Mouse (Mus musculus) lung, postnatal 0 days (tissue): ENCODE data around the gene Ahnak. TPM values are rescaled to one million over a fixed set of nuclear protein-coding genes. Genes with fewer than 3 reads are reported as not detected.
"Not testable (repeated sequence)": the region's sequence is repeated elsewhere in the genome, so short reads cannot be mapped to it uniquely, and the experiment has no call there.

Experiments used
- ATAC-seq: fragments of 200-750 bp; cut with Nextera tagmentation; 2 replicates; pipeline ENCODE4 v1.8.0; 2017; ENCODE audit warnings: moderate library complexity
- DNase-seq: peaks from one replicate; pipeline ENCODE4 v3.0.0-alpha.2; 2016; ENCODE audit warnings: low spot score
- H3K27ac ChIP-seq: fragments of 300-500 bp; sonication (generic); 2 replicates; pipeline ENCODE4 v1.5.1; 2014; ENCODE audit warnings: antibody characterized with exemption, mild to moderate bottlenecking, low read length, mixed read lengths
- H3K27me3 ChIP-seq: fragments of 300-500 bp; sonication (generic); replicated peaks from 2 replicates; pipeline ENCODE4 v1.6.1; 2014; ENCODE audit warnings: low read length, mixed read lengths; ENCODE audit not compliant: insufficient read depth
- H3K36me3 ChIP-seq: fragments of 300-500 bp; sonication (generic); 2 replicates; pipeline ENCODE4 v1.6.1; 2014; ENCODE audit warnings: low read length, mixed read lengths; ENCODE audit not compliant: insufficient read depth
- H3K4me1 ChIP-seq: fragments of 300-500 bp; sonication (generic); 2 replicates; pipeline ENCODE4 v1.6.1; 2014; ENCODE audit warnings: antibody characterized with exemption, low read depth, low read length, mixed read lengths; ENCODE audit not compliant: insufficient read depth
- H3K4me2 ChIP-seq: fragments of 300-500 bp; sonication (generic); replicated peaks from 2 replicates; pipeline ENCODE4 v1.6.1; 2014; ENCODE audit warnings: low read depth, mild to moderate bottlenecking, low read length, moderate library complexity, mixed read lengths
- H3K4me3 ChIP-seq: fragments of 300-500 bp; sonication (generic); 2 replicates; pipeline ENCODE4 v1.5.1; 2014; ENCODE audit warnings: low read depth, low read length
- H3K9ac ChIP-seq: fragments of 300-500 bp; sonication (generic); replicated peaks from 2 replicates; pipeline ENCODE4 v1.6.1; 2014; ENCODE audit warnings: low read depth, mild to moderate bottlenecking
- H3K9me3 ChIP-seq: fragments of 300-500 bp; sonication (generic); 2 replicates; pipeline ENCODE4 v1.6.1; 2016; ENCODE audit warnings: low read length, mixed read lengths
- CTCF ChIP-seq: IDR thresholded peaks from 2 replicates; pipeline ENCODE4 v1.5.1; 2016; ENCODE audit warnings: antibody characterized with exemption, mild to moderate bottlenecking
- EP300 ChIP-seq: IDR thresholded peaks from 2 replicates; pipeline ENCODE4 v1.6.1; 2016; ENCODE audit warnings: antibody characterized with exemption, mild to moderate bottlenecking, control low read depth
- WGBS: fragments of 180-500 bp; shearing (Covaris S2); extraction: QIAGEN DNeasy Blood & Tissue Kit; methylation state at CpG from one replicate; pipeline ENCODE4 v1.1.7; 2014; 5-methylcytosine and 5-hydroxymethylcytosine counted together
- polyA plus RNA-seq: library from polyadenylated mRNA; unstranded; fragments of >200 nt; fragmentation: Nextera tagmentation; extraction: Ambion mirVana; gene quantifications from 2 replicates; pipeline ENCODE4 v1.2.1, GENCODE M21; 2015

The Ahnak gene
- polyA plus RNA-seq, 1 experiment from 2014 or later = 151 TPM

GRCm38 (mm10) chr19:9112043-9112442 is 123.0 kb downstream of the Ahnak start:
- TF ChIP-seq CTCF (no peak), EP300 (no peak)
- H3K27me3 ChIP-seq = no peaks in the 10 kb centered on the region
- no peak overlapping the region for H3K27ac ChIP-seq
- no peak overlapping the region for H3K9ac ChIP-seq
- 68% methylated on average over 8 of the region's 8 CpGs for WGBS
- H3K4me1 ChIP-seq = peaks cover 6% of the 10 kb centered on the region; the same call in 1 of the 2 replicates
- no peak overlapping the region for H3K4me2 ChIP-seq
- H3K9me3 ChIP-seq = no peaks in the 10 kb centered on the region
- 0 out of 2 replicates have a peak, but pooled peaks cover 7% of the 10 kb centered on the region for H3K36me3 ChIP-seq
- no peak for ATAC-seq
- no peak for DNase-seq
- no peak overlapping the region for H3K4me3 ChIP-seq

GRCm38 (mm10) chr19:9116268-9116667 is 127.2 kb downstream of the Ahnak start:
- Histone ChIP-seq H3K4me3 (no peak overlapping the region), H3K9ac (no peak overlapping the region), H3K27me3 (no peaks in the 10 kb centered on the region), H3K9me3 (no peaks in the 10 kb centered on the region), H3K27ac (no peak overlapping the region), H3K36me3 (0 out of 2 replicates have a peak, but pooled peaks cover 7% of the 10 kb centered on the region), H3K4me1 (no peaks in the 10 kb centered on the region), H3K4me2 (no peak overlapping the region)
- DNase-seq = no peak
- WGBS = 71% methylated on average over 4 of the region's 4 CpGs
- no peak for TF ChIP-seq EP300
- no peak for TF ChIP-seq CTCF
- ATAC-seq = no peak

- peak; percentile 18 for DNase-seq
- Histone ChIP-seq H3K36me3 (0 out of 2 replicates have a peak, but pooled peaks cover 4% of the 10 kb centered on the region), H3K9me3 (no peaks in the 10 kb centered on the region), H3K4me1 (no peaks in the 10 kb centered on the region), H3K9ac (no peak overlapping the region), H3K4me2 (no peak overlapping the region), H3K4me3 (no peak overlapping the region), H3K27ac (no peak overlapping the region), H3K27me3 (no peaks in the 10 kb centered on the region)
- 69% methylated on average over 5 of the region's 5 CpGs for WGBS
- TF ChIP-seq EP300 (no peak), CTCF (no peak)
- ATAC-seq = peak; percentile 38
Observed at GRCm38 (mm10) chr19:9117275-9117674, 128.2 kb downstream of the Ahnak start.

- no peaks in the 10 kb centered on the region for H3K36me3 ChIP-seq
- ATAC-seq (no peak), DNase-seq (no peak)
- no peak overlapping the region for H3K4me2 ChIP-seq
- no peak overlapping the region for H3K27ac ChIP-seq
- H3K4me3 ChIP-seq = no peak overlapping the region
- no peaks in the 10 kb centered on the region for H3K27me3 ChIP-seq
- H3K9me3 ChIP-seq = no peaks in the 10 kb centered on the region
- no peak for TF ChIP-seq EP300
- no peak for TF ChIP-seq CTCF
- H3K9ac ChIP-seq = no peak overlapping the region
- no peaks in the 10 kb centered on the region for H3K4me1 ChIP-seq
- 86% methylated on average over 3 of the region's 3 CpGs for WGBS
Observed at GRCm38 (mm10) chr19:9119655-9120425, 130.8 kb downstream of the Ahnak start.

DNA sequence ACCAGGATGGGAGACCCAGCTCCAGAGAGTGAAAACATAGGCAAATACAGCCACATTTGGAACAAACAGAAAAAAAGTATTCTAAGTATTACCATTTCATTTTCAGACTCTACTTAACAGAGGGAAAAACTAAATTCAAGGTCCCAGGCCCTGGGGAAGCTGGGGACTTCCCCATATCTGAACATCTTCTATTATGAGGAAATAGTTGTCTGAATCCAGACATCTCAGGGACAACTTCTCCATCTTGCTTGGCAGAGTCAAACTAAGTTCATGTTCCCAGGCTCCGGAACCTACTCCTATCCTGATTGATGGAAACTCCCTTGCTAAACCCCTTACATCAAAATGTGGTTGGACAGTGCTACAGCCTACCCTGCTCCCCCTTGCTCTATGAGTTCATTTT is 133.3 kb downstream of the Ahnak start:
- Histone ChIP-seq H3K27me3 (no peaks in the 10 kb centered on the region), H3K9me3 (no peaks in the 10 kb centered on the region), H3K36me3 (no peaks in the 10 kb centered on the region), H3K27ac (no peak overlapping the region), H3K4me1 (no peaks in the 10 kb centered on the region), H3K4me2 (no peak overlapping the region), H3K9ac (no peak overlapping the region), H3K4me3 (no peak overlapping the region)
- no peak for ATAC-seq
- TF ChIP-seq CTCF (no peak), EP300 (no peak)
- DNase-seq = no peak
- WGBS = 83% methylated on average over 1 of the region's 1 CpGs

DNA sequence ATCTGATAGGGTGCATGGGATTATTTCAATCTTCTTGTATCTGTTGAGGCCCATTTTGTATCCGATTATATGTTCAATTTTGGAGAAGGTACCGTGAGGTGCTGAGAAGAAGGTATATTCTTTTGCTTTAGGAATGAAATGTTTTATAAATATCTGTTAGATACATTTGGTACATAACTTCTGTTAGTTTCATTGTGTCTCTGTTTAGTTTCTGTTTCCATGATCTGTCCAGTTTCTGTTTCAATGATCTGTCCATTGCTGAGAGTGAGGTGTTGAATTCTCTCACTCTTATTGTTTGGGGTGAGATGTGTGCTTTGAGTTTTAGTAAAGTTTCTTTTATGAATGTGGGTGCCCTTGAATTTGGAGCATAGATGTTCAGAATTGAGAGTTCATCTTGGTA is 134.9 kb downstream of the Ahnak start:
- not testable (repeated sequence) for H3K36me3 ChIP-seq, DNase-seq, H3K4me3 ChIP-seq, H3K4me1 ChIP-seq, ATAC-seq, H3K27me3 ChIP-seq, H3K27ac ChIP-seq, H3K9me3 ChIP-seq, H3K9ac ChIP-seq, H3K4me2 ChIP-seq
- 95% methylated on average over 2 of the region's 2 CpGs for WGBS

Other genes starting within 250 kb of the Ahnak start
- 0.75 and 0.82 TPM in 2 replicates for gene 1700092M07Rik, start 248.6 kb upstream of the Ahnak start, polyA plus RNA-seq
- 130 and 143 TPM in 2 replicates for gene Stx5a, start 247.9 kb upstream of the Ahnak start, polyA plus RNA-seq
- 88.8 and 89.7 TPM in 2 replicates for gene Nxf1, start 232.2 kb upstream of the Ahnak start, polyA plus RNA-seq
- gene Tmem223, start 218.3 kb upstream of the Ahnak start, polyA plus RNA-seq = 157 and 159 TPM in 2 replicates
- gene Tmem179b, start 214.8 kb upstream of the Ahnak start, polyA plus RNA-seq = 114 and 127 TPM in 2 replicates
- gene Taf6l, start 202.9 kb upstream of the Ahnak start, polyA plus RNA-seq = 11.8 and 12.9 TPM in 2 replicates
- gene Polr2g, start 190.7 kb upstream of the Ahnak start, polyA plus RNA-seq = 110 and 123 TPM in 2 replicates
- gene Zbtb3, start 186.7 kb upstream of the Ahnak start, polyA plus RNA-seq = 2.3 and 2.6 TPM in 2 replicates
- gene Ttc9c, start 170.0 kb upstream of the Ahnak start, polyA plus RNA-seq = 21.4 and 22.8 TPM in 2 replicates
- 4.3 and 5.3 TPM in 2 replicates for gene Hnrnpul2, start 169.3 kb upstream of the Ahnak start, polyA plus RNA-seq
- not detected in 2 replicates for gene AC129217.1, start 159.5 kb upstream of the Ahnak start, polyA plus RNA-seq
- gene Bscl2, start 151.8 kb upstream of the Ahnak start, polyA plus RNA-seq = 66.3 and 66.8 TPM in 2 replicates
- 0.35 and 0.46 TPM in 2 replicates for gene Gng3, start 150.1 kb upstream of the Ahnak start, polyA plus RNA-seq
- 1.7 and 1.9 TPM in 2 replicates for gene Lrrn4cl, start 138.5 kb upstream of the Ahnak start, polyA plus RNA-seq
- 153 and 164 TPM in 2 replicates for gene Ubxn1, start 117.8 kb upstream of the Ahnak start, polyA plus RNA-seq
- gene Uqcc3, start 108.4 kb upstream of the Ahnak start, polyA plus RNA-seq = 75.2 and 84.3 TPM in 2 replicates
- 33.6 and 40.0 TPM in 2 replicates for gene Lbhd1, start 105.6 kb upstream of the Ahnak start, polyA plus RNA-seq
- gene Gm49403, start 105.4 kb upstream of the Ahnak start, polyA plus RNA-seq = not detected in 2 replicates
- gene 1810009A15Rik, start 100.4 kb upstream of the Ahnak start, polyA plus RNA-seq = 44.4 and 45.3 TPM in 2 replicates
- gene Gm49416, start 100.4 kb upstream of the Ahnak start, polyA plus RNA-seq = not detected in 2 replicates
- 16.6 and 16.7 TPM in 2 replicates for gene Ints5, start 96.3 kb upstream of the Ahnak start, polyA plus RNA-seq
- gene Ganab, start 91.2 kb upstream of the Ahnak start, polyA plus RNA-seq = 41.4 and 45.7 TPM in 2 replicates
- gene B3gat3, start 68.9 kb upstream of the Ahnak start, polyA plus RNA-seq = 39.5 and 39.6 TPM in 2 replicates
- 4.9 and 5.7 TPM in 2 replicates for gene Rom1, start 59.9 kb upstream of the Ahnak start, polyA plus RNA-seq
- gene Eml3, start 59.7 kb upstream of the Ahnak start, polyA plus RNA-seq = 28.6 and 30.5 TPM in 2 replicates
- gene Mta2, start 47.4 kb upstream of the Ahnak start, polyA plus RNA-seq = 81.8 and 84.7 TPM in 2 replicates
- 12.8 and 13.6 TPM in 2 replicates for gene Tut1, start 35.4 kb upstream of the Ahnak start, polyA plus RNA-seq
- 153 and 159 TPM in 2 replicates for gene Eef1g, start 22.2 kb upstream of the Ahnak start, polyA plus RNA-seq
- gene Scgb1a1, start 98.7 kb downstream of the Ahnak start, polyA plus RNA-seq = 26,192 and 26,425 TPM in 2 replicates
- gene Asrgl1, start 146.4 kb downstream of the Ahnak start, polyA plus RNA-seq = 5.9 and 7.9 TPM in 2 replicates